Mouse (Mus musculus): Measurements from ENCODE around the gene Pcnx2.

DNA sequence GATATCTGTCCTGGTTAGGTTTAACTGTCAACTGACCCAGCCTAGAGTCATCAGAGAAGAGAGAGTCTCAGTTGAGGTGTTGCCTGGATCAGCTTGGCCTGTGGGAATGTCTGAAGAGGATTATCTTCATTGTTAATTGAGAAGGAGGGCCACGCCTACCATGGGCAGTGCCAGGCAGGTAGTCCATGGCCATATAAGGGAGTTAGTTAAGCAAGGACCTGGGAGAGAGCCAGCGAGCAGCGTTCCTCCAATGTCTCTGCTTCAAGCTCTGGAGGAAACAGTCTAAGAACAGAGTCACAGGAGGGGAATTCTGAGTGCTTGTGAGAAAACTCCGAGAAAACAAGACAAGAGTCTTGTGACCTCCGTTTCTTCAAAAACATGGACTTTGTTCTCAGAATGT lies 81.4 kb downstream of the Pcnx2 start:
- TF ChIP-seq GATA1 (IDR thresholded peaks at IDR 0.05; ENCODE audit: low read length) (no peak), TAL1 (IDR thresholded peaks at IDR 0.05; ENCODE audit: low read length) (no peak)

Data from erythroblast, embryonic 14.5 days (primary cell).